Mouse (Mus musculus) liver, adult 2 months (tissue): Measurements from ENCODE around the gene Rnf20.

ENCODE experiments used
- CTCF ChIP-seq: fragments of 200-500 bp; IDR thresholded peaks from 2 replicates; pipeline ENCODE4 v1.5.1; 2011; ENCODE audit warnings: low read depth, low read length, control low read depth
- POLR2A ChIP-seq: fragments of 200-500 bp; IDR thresholded peaks from 2 replicates; pipeline ENCODE4 v1.6.1; 2011; ENCODE audit warnings: low read length, control low read depth; ENCODE audit not compliant: insufficient read depth; ENCODE audit errors: extremely low read depth

GRCm38 (mm10) chr4:49676071-49676470 is 44.3 kb downstream of the Rnf20 start:
- TF ChIP-seq CTCF = no peak
- TF ChIP-seq POLR2A = no peak
